Mouse (Mus musculus) intestine, embryonic 16.5 days (tissue): ENCODE results near the gene Mical3. TPM values are rescaled to one million over a fixed set of nuclear protein-coding genes. Genes with fewer than 3 reads are reported as not detected.

Source experiments
- ATAC-seq: fragments of 200-750 bp; cut with Nextera tagmentation; 2 replicates; pipeline ENCODE4 v1.8.0; 2017; ENCODE audit warnings: moderate TSS enrichment, moderate library complexity
- H3K27ac ChIP-seq: fragments of 300-500 bp; sonication (generic); 2 replicates; pipeline ENCODE4 v1.5.1; 2014; ENCODE audit warnings: mild to moderate bottlenecking, low read length
- H3K27me3 ChIP-seq: fragments of 300-500 bp; sonication (generic); replicated peaks from 2 replicates; pipeline ENCODE4 v1.6.1; 2014; ENCODE audit warnings: low read length, control low read depth, mixed read lengths; ENCODE audit not compliant: control insufficient read depth, insufficient read depth
- H3K36me3 ChIP-seq: fragments of 300-500 bp; sonication (generic); 2 replicates; pipeline ENCODE4 v1.6.1; 2014; ENCODE audit warnings: low read length, control low read depth; ENCODE audit not compliant: control insufficient read depth, insufficient read depth
- H3K4me1 ChIP-seq: fragments of 300-500 bp; sonication (generic); 2 replicates; pipeline ENCODE4 v1.6.1; 2014; ENCODE audit warnings: low read length, control low read depth, mixed read lengths; ENCODE audit not compliant: control insufficient read depth, insufficient read depth
- H3K4me2 ChIP-seq: fragments of 300-500 bp; sonication (generic); 2 replicates; pipeline ENCODE4 v1.6.1; 2014; ENCODE audit warnings: low read depth, low read length, control low read depth
- H3K4me3 ChIP-seq: fragments of 300-500 bp; sonication (generic); 2 replicates; pipeline ENCODE4 v1.5.1; 2014; ENCODE audit warnings: mild to moderate bottlenecking, low read length
- H3K9ac ChIP-seq: fragments of 300-500 bp; sonication (generic); 2 replicates; pipeline ENCODE4 v1.6.1; 2014; ENCODE audit warnings: low read depth, low read length
- H3K9me3 ChIP-seq: fragments of 300-500 bp; sonication (generic); 2 replicates; pipeline ENCODE4 v1.6.1; 2016; ENCODE audit warnings: low read length, control low read depth; ENCODE audit not compliant: control insufficient read depth
- WGBS: fragments of 180-500 bp; shearing (Covaris S2); extraction: QIAGEN DNeasy Blood & Tissue Kit; methylation state at CpG from one replicate; pipeline ENCODE4 v1.1.7; 2014; 5-methylcytosine and 5-hydroxymethylcytosine counted together
- polyA plus RNA-seq: library from polyadenylated mRNA; unstranded; fragments of >200 nt; fragmentation: Nextera tagmentation; extraction: Ambion mirVana; gene quantifications from 2 replicates; pipeline ENCODE4 v1.2.1, GENCODE M21; 2015

The Mical3 gene
- polyA plus RNA-seq, 1 experiment from 2014 or later = 5.5 TPM

- Histone ChIP-seq H3K4me3 (no peak overlapping the region), H3K27ac (no peak overlapping the region), H3K4me2 (no peak overlapping the region), H3K4me1 (peaks cover 8% of the 10 kb centered on the region), H3K36me3 (no peaks in the 10 kb centered on the region), H3K9me3 (no peaks in the 10 kb centered on the region), H3K9ac (no peak overlapping the region), H3K27me3 (no peaks in the 10 kb centered on the region)
- 95% methylated on average over 8 of the region's 8 CpGs for WGBS
- no peak for ATAC-seq
These were observed 19.3 kb upstream of the Mical3 start for GRCm38 (mm10) chr6:121150126-121150525.

GRCm38 (mm10) chr6:121149420-121149819 lies 18.6 kb upstream of the Mical3 start:
- Histone ChIP-seq H3K27ac (no peak overlapping the region), H3K36me3 (no peaks in the 10 kb centered on the region), H3K27me3 (no peaks in the 10 kb centered on the region), H3K4me3 (no peak overlapping the region), H3K9ac (no peak overlapping the region), H3K9me3 (no peaks in the 10 kb centered on the region), H3K4me2 (no peak overlapping the region), H3K4me1 (peaks cover 8% of the 10 kb centered on the region)
- no peak for ATAC-seq
- 74% methylated on average over 3 of the region's 3 CpGs for whole genome bisulfite sequencing

- Histone ChIP-seq H3K9ac (no peak overlapping the region), H3K27ac (no peak overlapping the region), H3K4me1 (peaks cover 11% of the 10 kb centered on the region), H3K27me3 (no peaks in the 10 kb centered on the region), H3K4me2 (no peak overlapping the region), H3K4me3 (no peak overlapping the region), H3K36me3 (no peaks in the 10 kb centered on the region), H3K9me3 (no peaks in the 10 kb centered on the region)
- WGBS = 40% methylated on average over 3 of the region's 3 CpGs
- ATAC-seq = no peak
These were observed 17.6 kb upstream of the Mical3 start for GRCm38 (mm10) chr6:121148360-121148759.

- no peak for ATAC-seq
- H3K4me3 ChIP-seq = no peak overlapping the region
- no peak overlapping the region for H3K4me2 ChIP-seq
- no peak overlapping the region for H3K27ac ChIP-seq
- 41% methylated on average over 4 of the region's 4 CpGs for WGBS
- no peaks in the 10 kb centered on the region for H3K9me3 ChIP-seq
- no peaks in the 10 kb centered on the region for H3K36me3 ChIP-seq
- peaks cover 9% of the 10 kb centered on the region for H3K4me1 ChIP-seq
- H3K9ac ChIP-seq = no peak overlapping the region
- no peaks in the 10 kb centered on the region for H3K27me3 ChIP-seq
These were observed 16.0 kb upstream of the Mical3 start for GRCm38 (mm10) chr6:121146798-121147197.

- ATAC-seq = no peak
- no peak overlapping the region for H3K9ac ChIP-seq
- H3K27ac ChIP-seq = no peak overlapping the region
These were observed 15.1 kb upstream of the Mical3 start for GRCm38 (mm10) chr6:121145906-121146305.

GRCm38 (mm10) chr6:121145010-121145604 lies 14.3 kb upstream of the Mical3 start:
- Histone ChIP-seq H3K36me3 (no peaks in the 10 kb centered on the region), H3K4me1 (peaks cover 4% of the 10 kb centered on the region; the same call in 1 of the 2 replicates), H3K27me3 (no peaks in the 10 kb centered on the region), H3K9ac (no peak overlapping the region), H3K27ac (no peak overlapping the region), H3K4me3 (no peak overlapping the region), H3K4me2 (no peak overlapping the region), H3K9me3 (no peaks in the 10 kb centered on the region)
- ATAC-seq = no peak
- 65% methylated on average over 13 of the region's 13 CpGs for WGBS

More at GRCm38 (mm10) chr6:121145906-121146305, 15.1 kb upstream of the Mical3 start:
- H3K4me2 ChIP-seq = no peak overlapping the region
- no peaks in the 10 kb centered on the region for H3K36me3 ChIP-seq
- no peak overlapping the region for H3K4me3 ChIP-seq
- WGBS = 54% methylated on average over 8 of the region's 8 CpGs
- no peaks in the 10 kb centered on the region for H3K27me3 ChIP-seq
- no peaks in the 10 kb centered on the region for H3K9me3 ChIP-seq
- H3K4me1 ChIP-seq = peaks cover 4% of the 10 kb centered on the region; the same call in 1 of the 2 replicates

GRCm38 (mm10) chr6:121144066-121144465 lies 13.3 kb upstream of the Mical3 start:
- H3K27ac ChIP-seq = no peak overlapping the region
- H3K9ac ChIP-seq = no peak overlapping the region
- WGBS = 56% methylated on average over 4 of the region's 4 CpGs
- peaks cover 4% of the 10 kb centered on the region; the same call in 1 of the 2 replicates for H3K4me1 ChIP-seq
- peak; percentile 71 for ATAC-seq
- H3K4me3 ChIP-seq = no peak overlapping the region
- H3K36me3 ChIP-seq = no peaks in the 10 kb centered on the region
- H3K27me3 ChIP-seq = no peaks in the 10 kb centered on the region
- no peak overlapping the region for H3K4me2 ChIP-seq
- H3K9me3 ChIP-seq = no peaks in the 10 kb centered on the region

GRCm38 (mm10) chr6:121143439-121143838 lies 12.6 kb upstream of the Mical3 start:
- 79% methylated on average over 8 of the region's 8 CpGs for WGBS
- peak; percentile 46; the same call in 1 of the 2 replicates for ATAC-seq
- no peak overlapping the region for H3K27ac ChIP-seq

GRCm38 (mm10) chr6:121142298-121142697 lies 11.5 kb upstream of the Mical3 start:
- Histone ChIP-seq H3K9me3 (no peaks in the 10 kb centered on the region), H3K27ac (no peak overlapping the region), H3K36me3 (no peaks in the 10 kb centered on the region), H3K4me3 (no peak overlapping the region), H3K4me1 (peaks cover 4% of the 10 kb centered on the region; the same call in 1 of the 2 replicates), H3K27me3 (no peaks in the 10 kb centered on the region), H3K4me2 (no peak overlapping the region), H3K9ac (no peak overlapping the region)
- no peak for ATAC-seq
- WGBS = 73% methylated on average over 7 of the region's 7 CpGs

More at GRCm38 (mm10) chr6:121143439-121143838, 12.6 kb upstream of the Mical3 start:
- Histone ChIP-seq H3K4me1 (peaks cover 4% of the 10 kb centered on the region; the same call in 1 of the 2 replicates), H3K4me2 (no peak overlapping the region), H3K27me3 (no peaks in the 10 kb centered on the region), H3K9me3 (no peaks in the 10 kb centered on the region), H3K4me3 (no peak overlapping the region), H3K36me3 (no peaks in the 10 kb centered on the region), H3K9ac (no peak overlapping the region)

GRCm38 (mm10) chr6:121139271-121139670 lies 8.5 kb upstream of the Mical3 start:
- H3K4me2 ChIP-seq = no peak overlapping the region
- 88% methylated on average over 1 of the region's 1 CpGs for WGBS
- H3K4me3 ChIP-seq = no peak overlapping the region
- 0 out of 2 replicates have a peak, but pooled peaks cover 1% of the 10 kb centered on the region for H3K4me1 ChIP-seq
- no peak overlapping the region for H3K27ac ChIP-seq
- no peak overlapping the region for H3K9ac ChIP-seq
- no peak for ATAC-seq
- no peaks in the 10 kb centered on the region for H3K27me3 ChIP-seq
- no peaks in the 10 kb centered on the region for H3K9me3 ChIP-seq
- H3K36me3 ChIP-seq = no peaks in the 10 kb centered on the region
